Mouse (Mus musculus): ENCODE measurements around the gene Olfr665. TPM values are rescaled to one million over a fixed set of nuclear protein-coding genes. Genes with fewer than 3 reads are reported as not detected.

Gene Olfr665
- not detected for polyA plus RNA-seq (2015; fragmentation: Illumina TruSeq; extraction: RNeasy Lipid Tissue Mini Kit (QIAGEN cat#74804); ENCODE audit: low read depth, low replicate concordance)

DNA sequence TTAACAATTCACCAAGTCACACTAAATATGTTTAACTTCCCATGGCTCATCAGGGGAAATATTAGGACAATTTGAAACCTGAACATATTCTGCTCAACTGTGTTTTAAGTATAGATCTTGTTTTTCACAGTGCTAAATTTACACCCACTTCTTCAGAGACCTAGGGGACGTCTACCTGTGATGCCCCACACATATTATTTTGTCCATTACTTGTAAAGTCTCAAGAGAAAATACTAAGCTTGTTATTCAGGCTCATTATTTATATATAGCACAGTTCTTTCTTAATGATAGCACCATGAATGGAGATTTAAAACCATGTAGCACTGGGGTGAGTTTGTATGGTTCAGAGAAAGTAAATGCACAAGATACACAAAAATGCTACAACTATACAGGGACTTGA lies at the start of gene Olfr665:
TSS of gene Olfr665 (plus strand) at position 301 of the 400 bp plus-strand sequence.

DNA sequence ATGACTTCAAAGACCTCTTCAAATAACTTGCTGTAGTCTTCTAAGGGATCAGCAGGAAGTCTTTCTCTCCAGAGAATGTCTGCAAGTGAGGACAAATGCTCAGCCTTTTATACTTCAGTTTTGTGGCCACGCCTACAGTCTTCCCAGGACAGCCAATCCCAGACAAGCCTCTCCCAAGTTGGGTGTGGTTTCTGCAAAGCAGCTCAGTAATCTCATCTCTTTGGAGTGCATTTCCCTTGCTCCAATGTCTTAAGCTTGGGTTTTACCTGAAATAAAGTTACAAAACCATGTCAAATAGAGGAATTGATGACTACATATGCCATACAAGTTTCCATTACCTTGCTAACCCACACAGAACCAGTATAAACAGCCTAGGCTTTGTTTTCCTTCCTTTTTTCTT lies 35.3 kb upstream of the Olfr665 start, which contains the start of gene Usp17lb:
TSS of gene Usp17lb (minus strand) at position 101 of the 400 bp plus-strand sequence.

DNA sequence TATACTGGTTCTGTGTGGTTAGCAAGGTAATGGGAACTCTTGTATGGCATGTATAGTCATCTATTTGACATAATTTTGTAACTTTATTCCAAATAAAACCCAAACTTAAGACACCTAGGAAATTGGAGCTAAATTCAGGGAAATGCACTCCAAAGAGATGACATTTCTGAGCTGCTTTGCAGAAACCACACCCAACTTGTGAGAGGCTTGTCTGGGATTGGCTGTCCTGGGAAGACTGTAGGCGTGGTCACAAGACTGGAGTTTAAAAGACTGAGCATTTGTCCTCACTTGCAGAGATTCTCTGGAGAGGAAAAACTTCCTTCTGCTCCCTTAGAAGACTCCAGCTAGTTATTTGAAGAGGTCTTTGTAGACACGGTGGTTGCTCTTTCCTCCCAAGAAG lies 21.1 kb upstream of the Olfr665 start, which contains the start of gene Usp17la:
TSS of gene Usp17la (plus strand) at position 301 of the 400 bp plus-strand sequence.

DNA sequence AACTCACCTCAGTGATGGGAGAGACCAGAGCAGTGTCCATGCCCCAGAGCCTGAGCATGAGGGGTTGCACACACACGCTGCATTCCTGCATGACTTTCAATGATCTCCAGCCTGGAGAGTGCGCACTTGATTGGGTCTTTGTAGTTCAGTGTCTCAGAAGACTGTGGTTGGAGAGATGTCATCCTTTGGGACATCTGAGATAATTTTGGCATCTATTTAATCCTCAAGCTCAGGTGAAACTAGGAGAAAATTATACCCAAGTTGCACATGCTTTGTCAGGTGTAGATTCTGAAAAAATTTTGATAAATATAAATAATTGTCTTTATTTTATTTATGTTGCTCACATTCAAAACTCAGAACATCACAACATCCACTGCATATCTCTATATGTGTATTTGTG lies 18.0 kb downstream of the Olfr665 start, which contains the start of gene Olfr666:
TSS of gene Olfr666 (minus strand) at position 101 of the 400 bp plus-strand sequence.

DNA sequence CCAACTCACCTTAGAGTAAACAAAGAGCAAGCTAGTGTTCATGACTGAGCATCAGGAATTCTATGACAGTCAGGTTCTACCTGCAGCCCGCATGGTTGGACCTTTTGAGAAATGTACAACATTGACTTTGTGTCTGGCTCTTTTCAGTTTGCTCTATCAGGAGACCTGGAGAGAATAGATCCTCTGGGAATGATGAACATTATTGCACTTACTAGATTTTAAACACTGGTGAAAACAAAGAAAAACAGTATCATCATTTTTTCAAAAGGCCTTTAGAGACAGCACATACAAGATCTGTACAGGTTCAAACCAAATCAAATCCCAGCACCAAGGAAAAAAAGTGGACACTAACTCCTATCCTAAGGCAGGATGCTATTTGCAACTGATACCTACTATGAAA lies 43.6 kb downstream of the Olfr665 start, which contains the start of gene Olfr667:
TSS of gene Olfr667 (minus strand) at position 101 of the 400 bp plus-strand sequence.

DNA sequence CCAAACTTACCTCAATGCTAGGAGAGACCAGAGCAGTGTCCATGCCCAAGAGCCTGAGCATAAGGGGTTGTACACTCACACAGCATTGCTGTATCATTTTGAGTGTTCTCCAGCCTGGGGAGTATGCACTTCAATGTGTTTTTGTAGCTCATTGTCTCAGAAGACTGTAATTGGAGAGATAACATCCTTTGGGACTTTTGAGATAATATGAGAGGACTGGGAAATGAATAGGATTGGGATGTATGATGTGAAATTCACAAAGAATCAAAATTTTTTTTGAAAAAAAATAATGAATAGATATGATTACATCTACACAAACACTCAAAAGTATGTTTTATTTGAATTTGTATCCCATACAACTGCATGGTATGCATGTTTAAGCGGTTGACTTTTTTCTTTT lies 50.1 kb downstream of the Olfr665 start, which contains the start of gene Olfr668:
TSS of gene Olfr668 (minus strand) at position 101 of the 400 bp plus-strand sequence.

Other genes with a start within 250 kb of the Olfr665 start
- 0.19 TPM for gene Olfr658, start 230.7 kb upstream of the Olfr665 start, polyA plus RNA-seq (2015; fragmentation: Illumina TruSeq; extraction: RNeasy Lipid Tissue Mini Kit (QIAGEN cat#74804); ENCODE audit: low read depth, low replicate concordance)
- not detected for gene Olfr659, start 211.3 kb upstream of the Olfr665 start, polyA plus RNA-seq (2015; fragmentation: Illumina TruSeq; extraction: RNeasy Lipid Tissue Mini Kit (QIAGEN cat#74804); ENCODE audit: low read depth, low replicate concordance)
- gene Olfr661, start 191.5 kb upstream of the Olfr665 start, polyA plus RNA-seq (2015; fragmentation: Illumina TruSeq; extraction: RNeasy Lipid Tissue Mini Kit (QIAGEN cat#74804); ENCODE audit: low read depth, low replicate concordance) = not detected
- not detected for gene Usp17le, start 100.6 kb upstream of the Olfr665 start, polyA plus RNA-seq (2015; fragmentation: Illumina TruSeq; extraction: RNeasy Lipid Tissue Mini Kit (QIAGEN cat#74804); ENCODE audit: low read depth, low replicate concordance)
- gene Usp17lb, start 35.4 kb upstream of the Olfr665 start, polyA plus RNA-seq (2015; fragmentation: Illumina TruSeq; extraction: RNeasy Lipid Tissue Mini Kit (QIAGEN cat#74804); ENCODE audit: low read depth, low replicate concordance) = not detected
- not detected for gene Usp17la, start 21.0 kb upstream of the Olfr665 start, polyA plus RNA-seq (2015; fragmentation: Illumina TruSeq; extraction: RNeasy Lipid Tissue Mini Kit (QIAGEN cat#74804); ENCODE audit: low read depth, low replicate concordance)
- gene Olfr666, start 17.9 kb downstream of the Olfr665 start, polyA plus RNA-seq (2015; fragmentation: Illumina TruSeq; extraction: RNeasy Lipid Tissue Mini Kit (QIAGEN cat#74804); ENCODE audit: low read depth, low replicate concordance) = not detected
- gene Olfr667, start 43.5 kb downstream of the Olfr665 start, polyA plus RNA-seq (2015; fragmentation: Illumina TruSeq; extraction: RNeasy Lipid Tissue Mini Kit (QIAGEN cat#74804); ENCODE audit: low read depth, low replicate concordance) = not detected
- not detected for gene Olfr668, start 50.0 kb downstream of the Olfr665 start, polyA plus RNA-seq (2015; fragmentation: Illumina TruSeq; extraction: RNeasy Lipid Tissue Mini Kit (QIAGEN cat#74804); ENCODE audit: low read depth, low replicate concordance)
- not detected for gene Olfr669, start 56.2 kb downstream of the Olfr665 start, polyA plus RNA-seq (2015; fragmentation: Illumina TruSeq; extraction: RNeasy Lipid Tissue Mini Kit (QIAGEN cat#74804); ENCODE audit: low read depth, low replicate concordance)
- not detected for gene Olfr670, start 84.6 kb downstream of the Olfr665 start, polyA plus RNA-seq (2015; fragmentation: Illumina TruSeq; extraction: RNeasy Lipid Tissue Mini Kit (QIAGEN cat#74804); ENCODE audit: low read depth, low replicate concordance)
- not detected for gene Olfr671, start 101.1 kb downstream of the Olfr665 start, polyA plus RNA-seq (2015; fragmentation: Illumina TruSeq; extraction: RNeasy Lipid Tissue Mini Kit (QIAGEN cat#74804); ENCODE audit: low read depth, low replicate concordance)
- not detected for gene Olfr672, start 124.0 kb downstream of the Olfr665 start, polyA plus RNA-seq (2015; fragmentation: Illumina TruSeq; extraction: RNeasy Lipid Tissue Mini Kit (QIAGEN cat#74804); ENCODE audit: low read depth, low replicate concordance)
- gene Olfr675, start 150.4 kb downstream of the Olfr665 start, polyA plus RNA-seq (2015; fragmentation: Illumina TruSeq; extraction: RNeasy Lipid Tissue Mini Kit (QIAGEN cat#74804); ENCODE audit: low read depth, low replicate concordance) = not detected
- gene Olfr676, start 154.7 kb downstream of the Olfr665 start, polyA plus RNA-seq (2015; fragmentation: Illumina TruSeq; extraction: RNeasy Lipid Tissue Mini Kit (QIAGEN cat#74804); ENCODE audit: low read depth, low replicate concordance) = not detected
- not detected for gene Olfr677, start 173.3 kb downstream of the Olfr665 start, polyA plus RNA-seq (2015; fragmentation: Illumina TruSeq; extraction: RNeasy Lipid Tissue Mini Kit (QIAGEN cat#74804); ENCODE audit: low read depth, low replicate concordance)
- gene Olfr678, start 186.4 kb downstream of the Olfr665 start, polyA plus RNA-seq (2015; fragmentation: Illumina TruSeq; extraction: RNeasy Lipid Tissue Mini Kit (QIAGEN cat#74804); ENCODE audit: low read depth, low replicate concordance) = not detected
- not detected for gene Olfr679, start 203.2 kb downstream of the Olfr665 start, polyA plus RNA-seq (2015; fragmentation: Illumina TruSeq; extraction: RNeasy Lipid Tissue Mini Kit (QIAGEN cat#74804); ENCODE audit: low read depth, low replicate concordance)
- not detected for gene Olfr680-ps1, start 214.8 kb downstream of the Olfr665 start, polyA plus RNA-seq (2015; fragmentation: Illumina TruSeq; extraction: RNeasy Lipid Tissue Mini Kit (QIAGEN cat#74804); ENCODE audit: low read depth, low replicate concordance)
- not detected for gene Olfr681, start 238.8 kb downstream of the Olfr665 start, polyA plus RNA-seq (2015; fragmentation: Illumina TruSeq; extraction: RNeasy Lipid Tissue Mini Kit (QIAGEN cat#74804); ENCODE audit: low read depth, low replicate concordance)